In genomic region chr3:118434847-118435246, GRCm38 (mm10) we compare ENCODE assay signal across 9 mouse cellular contexts.
DNase-seq lines count a peak whose midpoint lies in the region; ATAC-seq and TF ChIP-seq lines count a peak whose summit lies in the region.
"Had no signal": no experiment of that assay in that cellular context is flagged by ENCODE, and none has a peak within 500 bp of the region (broad histone marks: within the 10 kb centered on the region; RNA-seq: fewer than 3 reads in every experiment).

No protein-coding gene starts in this region.

- no peak for ATAC-seq in lung, embryonic 14.5 days (ENCODE audit: insufficient read depth)
- ATAC-seq in hindbrain, postnatal 0 days = no peak
- ATAC-seq in neural tube, embryonic 13.5 days (ENCODE audit: low read depth) = no peak
- ATAC-seq: activated CD4-positive, CD25-positive, alpha-beta regulatory T cell, adult 4 months had no signal

- no peaks in the 10 kb centered on the region for H3K9me3 ChIP-seq in lung, embryonic 14.5 days (ENCODE audit: low read depth, low read length)
- H3K9me3 ChIP-seq in hindbrain, postnatal 0 days (ENCODE audit: low read length) = no peaks in the 10 kb centered on the region
- H3K9me3 ChIP-seq in neural tube, embryonic 13.5 days = no peaks in the 10 kb centered on the region

- no peak for TF ChIP-seq POLR2A in embryonic fibroblast, embryonic 13.5 days (IDR thresholded peaks at IDR 0.05; ENCODE audit: low read depth, low read length)

- 3% methylated on average over 13 of the region's 13 CpGs for WGBS in lung, embryonic 14.5 days
- 2% methylated on average over 13 of the region's 13 CpGs for WGBS in hindbrain, postnatal 0 days
- 2% methylated on average over 13 of the region's 13 CpGs for WGBS in neural tube, embryonic 13.5 days

- no peak overlapping the region for H3K9ac ChIP-seq in lung, embryonic 14.5 days
- peak overlapping the region; percentile 19 for H3K9ac ChIP-seq in hindbrain, postnatal 0 days (replicated peaks; ENCODE audit: low read length)
- peak overlapping the region; percentile 83 for H3K9ac ChIP-seq in neural tube, embryonic 13.5 days

- no peak for DNase-seq in lung, embryonic 14.5 days
- no peak for DNase-seq in lung, postnatal 36 days
- DNase-seq in hindbrain, postnatal 0 days (ENCODE audit: low spot score) = no peak
- no peak for DNase-seq in layer of hippocampus, adult 11-12 months (ENCODE audit: low spot score)
- no peak for DNase-seq in urinary bladder, adult 2 months (ENCODE audit: low spot score)
- DNase-seq in B cell, adult 2 months = no peak

- H3K4me2 ChIP-seq in lung, embryonic 14.5 days = peak overlapping the region; percentile 73; the same call in 1 of the 2 replicates
- H3K4me2 ChIP-seq in hindbrain, postnatal 0 days (ENCODE audit: low read depth, low read length) = peak overlapping the region; percentile 91
- peak overlapping the region; percentile 73 for H3K4me2 ChIP-seq in neural tube, embryonic 13.5 days

- H3K27me3 ChIP-seq in lung, embryonic 14.5 days (ENCODE audit: insufficient read depth, low read length) = peaks cover 48% of the 10 kb centered on the region
- H3K27me3 ChIP-seq in hindbrain, postnatal 0 days (ENCODE audit: insufficient read depth, low read length) = no peaks in the 10 kb centered on the region
- H3K27me3 ChIP-seq in neural tube, embryonic 13.5 days = peaks cover 7% of the 10 kb centered on the region

- H3K4me3 ChIP-seq in lung, embryonic 14.5 days (ENCODE audit: low read depth, low read length) = peak overlapping the region; percentile 37; the same call in 1 of the 2 replicates
- H3K4me3 ChIP-seq in embryonic fibroblast, embryonic 13.5 days (ENCODE audit: insufficient read depth, low read length) = peak overlapping the region; percentile 38; the same call in 1 of the 2 replicates
- peak overlapping the region; percentile 57 for H3K4me3 ChIP-seq in hindbrain, postnatal 0 days (ENCODE audit: low read length)
- H3K4me3 ChIP-seq in neural tube, embryonic 13.5 days = peak overlapping the region; percentile 55

- H3K4me1 ChIP-seq in lung, embryonic 14.5 days (ENCODE audit: insufficient read depth) = 0 out of 2 replicates have a peak, but pooled peaks cover 4% of the 10 kb centered on the region
- peaks cover 4% of the 10 kb centered on the region; the same call in 1 of the 2 replicates for H3K4me1 ChIP-seq in embryonic fibroblast, embryonic 13.5 days (ENCODE audit: control insufficient read depth, insufficient read depth, low read length)
- no peaks in the 10 kb centered on the region for H3K4me1 ChIP-seq in hindbrain, postnatal 0 days (ENCODE audit: insufficient read depth, low read length)
- H3K4me1 ChIP-seq in neural tube, embryonic 13.5 days (replicated peaks) = peaks cover 22% of the 10 kb centered on the region

- H3K27ac ChIP-seq in lung, embryonic 14.5 days (ENCODE audit: low read depth) = no peak overlapping the region
- H3K27ac ChIP-seq in embryonic fibroblast, embryonic 13.5 days (ENCODE audit: insufficient read depth, low read length) = no peak overlapping the region
- H3K27ac ChIP-seq in hindbrain, postnatal 0 days = no peak overlapping the region
- H3K27ac ChIP-seq in neural tube, embryonic 13.5 days (replicated peaks) = peak overlapping the region; percentile 89

- no peaks in the 10 kb centered on the region for H3K36me3 ChIP-seq in lung, embryonic 14.5 days (ENCODE audit: insufficient read depth)
- no peaks in the 10 kb centered on the region for H3K36me3 ChIP-seq in hindbrain, postnatal 0 days (ENCODE audit: insufficient read depth, low read length)
- H3K36me3 ChIP-seq in neural tube, embryonic 13.5 days = no peaks in the 10 kb centered on the region

- no peak for TF ChIP-seq CTCF in lung, embryonic 14.5 days (IDR thresholded peaks at IDR 0.05; ENCODE audit: low read depth)
- no peak for TF ChIP-seq CTCF in embryonic fibroblast, embryonic 13.5 days (IDR thresholded peaks at IDR 0.05; ENCODE audit: borderline replicate concordance, insufficient read depth, low read length)
- TF ChIP-seq CTCF in hindbrain, postnatal 0 days (IDR thresholded peaks at IDR 0.05; ENCODE audit: low read depth) = no peak
